Mouse (Mus musculus) ES-CJ7 (cell line): ENCODE measurements around the gene Cebpb.

Source experiments
- DNase-seq: peaks from one replicate; pipeline ENCODE4 v3.0.0; 2011; ENCODE audit warnings: low read depth, low spot score

The Cebpb gene

GRCm38 (mm10) chr2:167665972-167666713, 22.6 kb upstream of the Cebpb start:
- no peak for DNase-seq

- no peak for DNase-seq
Observed at GRCm38 (mm10) chr2:167668426-167668825, 20.3 kb upstream of the Cebpb start.

- no peak for DNase-seq
Observed at GRCm38 (mm10) chr2:167669398-167669797, 19.3 kb upstream of the Cebpb start.

GRCm38 (mm10) chr2:167671101-167671633, 17.5 kb upstream of the Cebpb start:
- no peak for DNase-seq

- DNase-seq = peak; percentile 57
Observed at GRCm38 (mm10) chr2:167672212-167672685, 16.5 kb upstream of the Cebpb start.

GRCm38 (mm10) chr2:167675120-167675909, 13.4 kb upstream of the Cebpb start:
- peak; percentile 77 for DNase-seq

GRCm38 (mm10) chr2:167678600-167678999, 10.1 kb upstream of the Cebpb start:
- peak; percentile 56 for DNase-seq

- peak; percentile 81 for DNase-seq
Observed at GRCm38 (mm10) chr2:167679902-167680430, 8.7 kb upstream of the Cebpb start.

- DNase-seq = peak; percentile 71
Observed at GRCm38 (mm10) chr2:167680657-167681056, 8.1 kb upstream of the Cebpb start.

- DNase-seq = no peak
Observed at GRCm38 (mm10) chr2:167683721-167684120, 5.0 kb upstream of the Cebpb start.

- DNase-seq = peak; percentile 90
Observed at GRCm38 (mm10) chr2:167685137-167685536, 3.6 kb upstream of the Cebpb start.

GRCm38 (mm10) chr2:167685865-167686264, 2.9 kb upstream of the Cebpb start:
- DNase-seq = no peak

GRCm38 (mm10) chr2:167686382-167687249, 2.1 kb upstream of the Cebpb start:
- DNase-seq = no peak

- no peak for DNase-seq
Observed at GRCm38 (mm10) chr2:167687250-167687586, 1.5 kb upstream of the Cebpb start.

- DNase-seq = no peak
Observed at GRCm38 (mm10) chr2:167687651-167688101, 1.0 kb upstream of the Cebpb start.

- peak; percentile 43 for DNase-seq
Observed at GRCm38 (mm10) chr2:167688126-167688497, 603 bp upstream of the Cebpb start.

- peak; percentile 89 for DNase-seq
Observed at GRCm38 (mm10) chr2:167689501-167690218, 945 bp downstream of the Cebpb start, which contains the start of gene Tmem189. Gene Tmem189 (minus strand): TSS chr2:167689822.

GRCm38 (mm10) chr2:167690219-167690961, 1.7 kb downstream of the Cebpb start:
- DNase-seq = no peak

GRCm38 (mm10) chr2:167690962-167691311, 2.2 kb downstream of the Cebpb start:
- no peak for DNase-seq

- no peak for DNase-seq
Observed at GRCm38 (mm10) chr2:167691410-167691809, 2.7 kb downstream of the Cebpb start.
